Mouse (Mus musculus) spleen, adult 2 months (tissue): Measurements from ENCODE around the gene Gm6370. TPM values are rescaled to one million over a fixed set of nuclear protein-coding genes. Genes with fewer than 3 reads are reported as not detected.
"Not testable (repeated sequence)": the region's sequence is repeated elsewhere in the genome, so short reads cannot be mapped to it uniquely, and the experiment has no call there.

Experiments
- DNase-seq, 2 experiments: peaks; one replicate each; pipeline versions ENCODE4 v3.0.0 to v3.0.0-alpha.2; 2012 to 2021; ENCODE audit warnings: low spot score in 2 of 2, low read depth in 1 of 2
- H3K27ac ChIP-seq: fragments of 200-500 bp; 2 replicates; pipeline ENCODE4 v1.5.1; 2012; ENCODE audit warnings: low read length, inconsistent platforms; ENCODE audit not compliant: insufficient read depth
- H3K27me3 ChIP-seq: fragments of 200-500 bp; 2 replicates; pipeline ENCODE4 v1.6.1; 2012; ENCODE audit warnings: mild to moderate bottlenecking, moderate library complexity, low read length, inconsistent platforms; ENCODE audit not compliant: control insufficient read depth, insufficient read depth
- H3K36me3 ChIP-seq: fragments of 200-500 bp; 2 replicates; pipeline ENCODE4 v1.6.1; 2012; ENCODE audit warnings: mild to moderate bottlenecking, low read length, inconsistent platforms; ENCODE audit not compliant: control insufficient read depth, insufficient read depth
- H3K4me1 ChIP-seq: fragments of 200-500 bp; 2 replicates; pipeline ENCODE4 v1.6.1; 2011; ENCODE audit warnings: inconsistent platforms; ENCODE audit not compliant: control insufficient read depth, insufficient read depth, insufficient read length
- H3K4me3 ChIP-seq: fragments of 200-500 bp; 2 replicates; pipeline ENCODE4 v1.5.1; 2011; ENCODE audit warnings: mild to moderate bottlenecking, inconsistent platforms; ENCODE audit not compliant: insufficient read depth, insufficient read length; ENCODE audit errors: extremely low read depth
- CTCF ChIP-seq: fragments of 200-500 bp; IDR thresholded peaks from 2 replicates; pipeline ENCODE4 v1.5.1; 2011; ENCODE audit warnings: mild to moderate bottlenecking, inconsistent platforms; ENCODE audit not compliant: insufficient read depth, insufficient read length, insufficient replicate concordance; ENCODE audit errors: extremely low read depth
- POLR2A ChIP-seq: fragments of 200-500 bp; IDR thresholded peaks from 2 replicates; pipeline ENCODE4 v1.6.1; 2011; ENCODE audit warnings: low read depth, low read length, inconsistent platforms
- WGBS: fragments of 180-500 bp; shearing (Covaris S2); methylation state at CpG from one replicate; pipeline ENCODE4 v1.1.7; 2018; 5-methylcytosine and 5-hydroxymethylcytosine counted together
- polyA plus RNA-seq: library from polyadenylated mRNA; depleted of rRNA; stranded (reverse); fragments of >200 nt; gene quantifications from 2 replicates; pipeline ENCODE4 v1.2.3, GENCODE M21; 2012; rRNA removed

Gm6370 gene
- not detected in 2 replicates for polyA plus RNA-seq

DNA sequence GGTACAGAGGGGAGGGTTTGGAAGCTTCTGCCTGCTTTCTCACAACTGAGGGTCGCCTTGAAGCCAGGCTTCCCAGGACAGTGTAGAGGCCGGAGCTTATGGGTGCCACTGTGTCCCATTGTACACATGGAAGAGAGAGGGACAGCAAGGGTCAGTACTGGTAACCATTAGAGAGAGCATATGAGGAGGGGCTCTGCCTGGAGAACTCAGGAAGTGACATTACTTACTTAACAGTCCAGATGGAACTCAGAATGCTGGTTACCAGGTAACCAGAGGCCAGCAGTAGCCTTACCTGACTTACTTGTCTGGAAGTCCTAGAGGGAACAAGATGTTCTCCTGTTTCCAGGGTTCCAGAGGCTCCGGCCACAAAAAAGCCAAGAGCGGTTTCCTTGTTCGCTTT is at the start of gene Gm6370:
TSS of gene Gm6370 (plus strand) at position 301 of the 400 bp plus-strand sequence.
- H3K27ac ChIP-seq: not testable (repeated sequence)

DNA sequence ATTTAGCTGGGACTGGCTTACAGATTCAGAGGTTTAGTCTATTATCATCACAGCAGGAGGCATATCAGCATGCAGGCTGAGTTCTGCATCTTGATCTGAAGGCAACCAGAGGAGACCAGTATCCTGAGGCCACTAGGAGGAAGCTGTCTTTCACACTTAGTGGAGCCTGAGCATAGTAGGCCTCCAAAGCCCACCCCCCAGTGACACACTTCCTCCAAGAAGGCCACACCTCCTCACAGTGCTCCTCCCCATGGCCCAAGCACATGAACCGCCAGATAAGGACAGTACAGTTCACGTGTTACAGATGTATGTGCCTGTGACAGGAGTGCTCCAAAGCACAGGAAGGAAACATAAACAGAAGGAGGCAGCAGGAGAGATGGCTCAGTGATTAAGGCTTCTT is 48.4 kb upstream of the Gm6370 start:
- Histone ChIP-seq H3K4me1 (no peaks in the 10 kb centered on the region), H3K36me3 (no peaks in the 10 kb centered on the region), H3K27ac (no peak overlapping the region), H3K4me3 (no peak overlapping the region), H3K27me3 (no peaks in the 10 kb centered on the region)
- DNase-seq: no peak
- 32% methylated on average over 2 of the region's 2 CpGs for WGBS
- TF ChIP-seq CTCF: no peak
- no peak for TF ChIP-seq POLR2A

More for the DNA sequence above, at the start of gene Gm6370:
- H3K4me1 ChIP-seq, H3K4me3 ChIP-seq, H3K27me3 ChIP-seq, DNase-seq, H3K36me3 ChIP-seq: not testable (repeated sequence)
- no CpG with 5 or more reads among the region's 5 CpGs for WGBS

- no peaks in the 10 kb centered on the region for H3K4me1 ChIP-seq
- H3K27ac ChIP-seq: no peak overlapping the region
- TF ChIP-seq CTCF: no peak
- TF ChIP-seq POLR2A: no peak
- no peaks in the 10 kb centered on the region for H3K36me3 ChIP-seq
- WGBS: 73% methylated on average over 2 of the region's 2 CpGs
- no peaks in the 10 kb centered on the region for H3K27me3 ChIP-seq
- no peak overlapping the region for H3K4me3 ChIP-seq
- DNase-seq: no peak
Measured at GRCm38 (mm10) chr5:146446633-146447032, 44.5 kb upstream of the Gm6370 start.

DNA sequence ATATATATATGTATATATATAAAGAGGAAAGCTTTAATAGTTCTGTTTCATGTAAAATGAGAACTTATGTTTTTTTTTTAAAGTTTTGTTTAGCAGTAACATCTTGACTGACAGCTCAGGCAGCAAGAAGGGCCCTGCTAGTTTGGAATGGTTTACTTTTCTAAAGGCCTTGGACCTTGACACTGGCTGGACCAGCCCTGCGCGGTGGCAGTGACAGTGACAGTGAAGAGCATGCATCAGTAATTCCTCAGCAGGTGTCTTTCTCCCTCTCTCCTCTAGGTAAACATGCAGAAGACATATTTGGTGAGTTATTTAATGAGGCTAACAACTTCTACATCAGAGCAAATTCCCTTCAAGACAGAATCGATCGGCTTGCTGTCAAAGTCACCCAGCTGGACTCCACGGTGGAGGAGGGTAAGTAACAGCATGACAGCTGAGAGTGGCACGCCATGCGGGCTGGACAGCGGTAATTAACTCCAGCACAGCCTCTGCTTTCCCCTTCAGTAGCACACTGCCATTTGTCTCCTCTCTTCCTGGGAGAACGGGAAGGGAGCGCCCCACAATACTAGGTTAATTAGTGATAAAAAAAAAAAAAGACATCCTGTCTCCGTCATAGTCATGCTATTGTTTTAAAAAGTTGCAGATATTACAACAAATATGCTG is 39.4 kb upstream of the Gm6370 start:
- Histone ChIP-seq H3K27ac (no peak overlapping the region), H3K4me1 (no peaks in the 10 kb centered on the region), H3K36me3 (no peaks in the 10 kb centered on the region), H3K4me3 (no peak overlapping the region), H3K27me3 (no peaks in the 10 kb centered on the region)
- TF ChIP-seq CTCF (no peak), POLR2A (no peak)
- DNase-seq: no peak
- 82% methylated on average over 11 of the region's 11 CpGs for WGBS

DNA sequence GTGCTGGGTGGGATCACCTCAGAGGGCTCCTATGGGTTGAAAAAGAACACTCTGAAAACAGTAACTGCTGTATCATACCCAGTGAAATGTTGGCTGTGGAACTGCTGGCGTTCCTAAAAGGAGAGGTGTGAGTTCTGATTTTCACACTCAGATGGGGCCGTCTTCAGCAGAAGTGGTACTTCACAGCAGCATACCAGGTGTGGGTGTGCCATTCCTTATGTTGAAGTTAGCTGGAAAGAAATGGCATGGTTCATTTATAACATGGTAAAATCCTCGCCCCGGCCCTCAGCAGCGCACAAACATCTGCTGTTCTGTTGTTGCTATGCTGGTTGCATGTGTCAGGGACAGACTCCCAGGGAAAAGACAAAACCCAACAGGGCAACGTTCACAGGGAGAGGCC is 37.6 kb upstream of the Gm6370 start:
- Histone ChIP-seq H3K27ac (no peak overlapping the region), H3K27me3 (no peaks in the 10 kb centered on the region), H3K4me3 (no peak overlapping the region), H3K4me1 (no peaks in the 10 kb centered on the region), H3K36me3 (no peaks in the 10 kb centered on the region)
- no peak for TF ChIP-seq POLR2A
- TF ChIP-seq CTCF: no peak
- 90% methylated on average over 6 of the region's 6 CpGs for WGBS
- DNase-seq: no peak

DNA sequence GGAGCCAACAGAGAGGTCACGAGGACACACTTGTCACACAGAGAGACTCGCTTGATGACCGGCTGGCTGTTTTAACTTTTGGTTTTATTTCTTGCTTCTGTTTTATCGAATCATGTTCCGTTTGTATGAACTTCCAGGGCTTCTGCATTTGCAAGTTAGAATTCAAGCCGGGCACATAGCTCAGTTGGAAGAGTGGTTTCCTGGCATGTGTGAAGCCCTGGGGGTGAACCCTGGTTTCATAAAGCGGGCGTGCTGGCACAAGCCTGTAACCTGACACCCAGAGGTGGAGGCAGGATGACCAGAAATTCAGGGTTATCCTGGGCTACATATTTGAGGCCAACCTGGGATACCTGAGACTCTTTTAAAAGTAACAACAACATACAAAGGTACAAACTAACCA is 29.6 kb upstream of the Gm6370 start:
- H3K27ac ChIP-seq: no peak overlapping the region
- H3K36me3 ChIP-seq: no peaks in the 10 kb centered on the region
- 59% methylated on average over 8 of the region's 8 CpGs for whole genome bisulfite sequencing
- H3K4me1 ChIP-seq: no peaks in the 10 kb centered on the region
- no peak for DNase-seq
- no peak overlapping the region for H3K4me3 ChIP-seq
- no peaks in the 10 kb centered on the region for H3K27me3 ChIP-seq
- no peak for TF ChIP-seq CTCF
- no peak for TF ChIP-seq POLR2A

DNA sequence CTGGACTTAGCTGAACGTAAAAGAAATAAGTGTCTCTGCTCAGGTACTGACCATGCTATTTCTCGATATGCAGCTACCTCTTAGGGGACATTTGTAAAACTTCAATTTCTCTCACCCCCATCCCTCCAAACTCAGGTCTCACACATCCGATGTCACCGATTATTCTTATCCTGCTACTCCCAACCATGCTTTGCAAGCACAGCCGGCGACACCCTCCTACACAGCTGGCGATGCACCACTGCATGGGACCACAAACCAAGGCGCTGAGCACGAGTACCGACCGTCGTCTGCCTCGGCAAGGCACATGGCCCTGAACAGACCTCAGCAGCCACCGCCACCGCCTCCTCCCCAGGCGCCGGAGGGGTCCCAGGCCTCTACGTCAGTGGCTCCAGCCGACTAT is 24.5 kb upstream of the Gm6370 start:
- H3K4me3 ChIP-seq: no peak overlapping the region
- H3K27ac ChIP-seq: no peak overlapping the region
- TF ChIP-seq POLR2A: no peak
- TF ChIP-seq CTCF: no peak
- WGBS: 92% methylated on average over 19 of the region's 19 CpGs
- H3K36me3 ChIP-seq: no peaks in the 10 kb centered on the region
- DNase-seq: no peak
- no peaks in the 10 kb centered on the region for H3K4me1 ChIP-seq
- no peaks in the 10 kb centered on the region for H3K27me3 ChIP-seq
